Mouse (Mus musculus) limb, embryonic 12.5 days (tissue): ENCODE measurements around the gene Sv2c. TPM values are rescaled to one million over a fixed set of nuclear protein-coding genes. Genes with fewer than 3 reads are reported as not detected.

ENCODE experiments used
- ATAC-seq: fragments of 200-750 bp; cut with Nextera tagmentation; 2 replicates; pipeline ENCODE4 v1.8.0; 2017; ENCODE audit warnings: low read depth, moderate TSS enrichment; ENCODE audit not compliant: insufficient number of reproducible peaks, insufficient read depth, low FRiP score, low TSS enrichment
- H3K27ac ChIP-seq: fragments of 300-500 bp; sonication (generic); 2 replicates; pipeline ENCODE4 v1.5.1; 2016; ENCODE audit warnings: mild to moderate bottlenecking, moderate library complexity
- H3K27me3 ChIP-seq: fragments of 300-500 bp; sonication (generic); 2 replicates; pipeline ENCODE4 v1.6.1; 2016; ENCODE audit warnings: mild to moderate bottlenecking, moderate library complexity
- H3K36me3 ChIP-seq: fragments of 300-500 bp; sonication (generic); 2 replicates; pipeline ENCODE4 v1.6.1; 2016; ENCODE audit warnings: mild to moderate bottlenecking, moderate library complexity
- H3K4me1 ChIP-seq: fragments of 300-500 bp; sonication (generic); replicated peaks from 2 replicates; pipeline ENCODE4 v1.6.1; 2016
- H3K4me2 ChIP-seq: fragments of 300-500 bp; sonication (generic); 2 replicates; pipeline ENCODE4 v1.6.1; 2016; ENCODE audit warnings: mild to moderate bottlenecking, moderate library complexity
- H3K4me3 ChIP-seq: fragments of 300-500 bp; sonication (generic); replicated peaks from 2 replicates; pipeline ENCODE4 v1.5.1; 2016; ENCODE audit warnings: mild to moderate bottlenecking
- H3K9ac ChIP-seq: fragments of 300-500 bp; sonication (generic); replicated peaks from 2 replicates; pipeline ENCODE4 v1.6.1; 2016; ENCODE audit warnings: mild to moderate bottlenecking, moderate library complexity
- H3K9me3 ChIP-seq: fragments of 300-500 bp; sonication (generic); 2 replicates; pipeline ENCODE4 v1.6.1; 2016; ENCODE audit warnings: mild to moderate bottlenecking, moderate library complexity
- WGBS: fragments of 180-500 bp; shearing (Covaris S2); methylation state at CpG from one replicate; pipeline ENCODE4 v1.1.7; 2016; 5-methylcytosine and 5-hydroxymethylcytosine counted together
- polyA plus RNA-seq: library from polyadenylated mRNA; unstranded; fragments of >200 nt; fragmentation: Nextera tagmentation; extraction: Ambion mirVana; gene quantifications from 2 replicates; pipeline ENCODE4 v1.2.1, GENCODE M21; 2016

Gene Sv2c
- polyA plus RNA-seq, 1 experiment from 2014 or later, result 1.5 TPM

DNA sequence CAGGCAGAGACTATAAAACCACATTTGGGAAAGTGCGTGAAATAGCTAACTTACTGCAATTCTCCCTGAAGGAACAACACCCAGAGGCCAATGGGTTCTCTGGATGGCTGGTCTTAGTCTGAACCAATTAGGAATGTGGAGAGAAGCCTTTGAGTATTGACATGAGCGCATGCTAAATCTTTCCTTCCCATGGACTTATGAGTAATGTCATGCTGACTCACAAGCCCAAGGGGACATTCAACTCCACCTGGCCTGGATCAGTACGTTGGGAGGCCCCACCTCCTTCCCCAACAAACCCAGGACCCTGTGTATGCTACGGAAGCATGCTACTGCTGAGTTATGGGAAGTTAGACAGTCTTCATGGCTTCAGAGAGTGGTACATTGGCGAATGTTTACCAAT, 177.2 kb downstream of the Sv2c start:
- H3K4me3 ChIP-seq, result no peak overlapping the region
- no peak overlapping the region for H3K4me2 ChIP-seq
- peaks cover 8% of the 10 kb centered on the region for H3K4me1 ChIP-seq
- H3K27ac ChIP-seq, result no peak overlapping the region
- peaks cover 6% of the 10 kb centered on the region; the same call in 1 of the 2 replicates for H3K27me3 ChIP-seq
- 70% methylated on average over 5 of the region's 5 CpGs for WGBS
- no peaks in the 10 kb centered on the region for H3K9me3 ChIP-seq
- no peak overlapping the region for H3K9ac ChIP-seq
- ATAC-seq, result no peak
- H3K36me3 ChIP-seq, result no peaks in the 10 kb centered on the region

DNA sequence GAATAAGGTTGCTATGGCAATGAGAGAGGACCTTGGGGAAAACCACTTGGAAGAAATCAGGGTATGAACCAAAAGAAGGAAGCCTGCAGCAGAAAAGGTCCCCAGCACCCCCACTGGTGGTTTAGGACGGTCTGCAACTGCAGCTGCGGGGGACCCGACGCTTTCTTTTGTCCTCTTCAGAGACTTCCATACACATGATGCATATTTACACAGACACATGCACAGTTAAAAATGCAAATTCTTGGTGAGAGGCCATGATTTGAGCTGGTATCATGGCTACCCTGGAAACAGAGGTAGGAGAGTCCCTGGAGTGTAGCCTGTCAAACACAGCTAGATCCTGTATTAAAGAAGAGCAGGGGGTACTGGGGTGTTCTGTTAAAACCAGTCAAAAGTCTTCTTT, 178.7 kb downstream of the Sv2c start:
- H3K4me2 ChIP-seq, result no peak overlapping the region
- no peaks in the 10 kb centered on the region for H3K27me3 ChIP-seq
- ATAC-seq, result no peak
- no peaks in the 10 kb centered on the region for H3K9me3 ChIP-seq
- H3K4me3 ChIP-seq, result no peak overlapping the region
- no peak overlapping the region for H3K27ac ChIP-seq
- no peak overlapping the region for H3K9ac ChIP-seq
- 81% methylated on average over 4 of the region's 4 CpGs for WGBS
- no peaks in the 10 kb centered on the region for H3K36me3 ChIP-seq
- H3K4me1 ChIP-seq, result no peaks in the 10 kb centered on the region

GRCm38 (mm10) chr13:95952263-95952662, 180.1 kb downstream of the Sv2c start:
- Histone ChIP-seq H3K4me1 (no peaks in the 10 kb centered on the region), H3K4me2 (no peak overlapping the region), H3K27ac (no peak overlapping the region), H3K9ac (no peak overlapping the region), H3K4me3 (no peak overlapping the region), H3K36me3 (no peaks in the 10 kb centered on the region), H3K9me3 (no peaks in the 10 kb centered on the region), H3K27me3 (no peaks in the 10 kb centered on the region)
- ATAC-seq, result no peak
- WGBS, result 88% methylated on average over 4 of the region's 4 CpGs

DNA sequence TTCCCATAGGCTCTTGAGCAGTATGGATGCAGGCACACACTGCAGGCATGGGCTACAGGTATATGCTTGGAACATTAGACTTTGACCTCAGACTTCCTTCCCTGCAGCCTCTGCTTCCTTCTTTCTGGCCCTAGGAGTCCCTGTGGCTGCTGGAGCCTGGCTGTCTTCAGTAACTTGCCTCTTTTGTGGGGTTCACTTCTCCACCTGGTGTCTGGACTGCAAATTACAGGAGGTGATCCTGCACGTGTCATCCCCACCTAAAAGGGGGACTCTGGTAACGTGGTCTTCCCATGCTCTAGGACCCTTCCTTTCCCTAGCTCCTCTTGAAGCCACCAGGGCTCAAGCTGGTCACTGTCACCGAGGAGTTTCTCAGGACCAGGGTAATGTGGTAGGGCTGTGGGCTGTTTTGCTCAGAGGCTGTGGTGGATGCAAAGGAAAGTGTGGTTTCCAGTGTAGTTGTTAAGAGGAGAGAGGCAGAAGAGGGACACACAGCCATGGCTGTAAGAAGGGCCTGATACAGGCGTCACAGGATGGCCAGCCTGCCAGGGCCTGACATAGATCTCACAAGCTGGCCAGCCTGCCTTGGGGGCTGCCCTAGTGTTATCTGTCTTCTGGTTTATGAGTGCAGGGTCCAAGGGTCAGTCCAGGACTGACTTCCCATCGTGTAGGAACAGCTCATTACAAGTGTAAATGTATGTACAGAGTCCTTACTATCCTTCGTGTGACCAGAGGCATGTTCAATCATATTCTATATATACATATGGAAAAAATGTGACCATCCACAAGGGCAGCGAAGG, 181.1 kb downstream of the Sv2c start:
- WGBS, result 67% methylated on average over 7 of the region's 7 CpGs
- H3K4me3 ChIP-seq, result no peak overlapping the region
- H3K27ac ChIP-seq, result no peak overlapping the region
- H3K27me3 ChIP-seq, result no peaks in the 10 kb centered on the region
- no peaks in the 10 kb centered on the region for H3K36me3 ChIP-seq
- no peak overlapping the region for H3K4me2 ChIP-seq
- H3K9ac ChIP-seq, result no peak overlapping the region
- H3K9me3 ChIP-seq, result no peaks in the 10 kb centered on the region
- ATAC-seq, result 0 out of 2 replicates have a peak, but pooled peaks have one; percentile 13
- no peaks in the 10 kb centered on the region for H3K4me1 ChIP-seq

- Histone ChIP-seq H3K27ac (no peak overlapping the region), H3K9me3 (no peaks in the 10 kb centered on the region), H3K9ac (no peak overlapping the region), H3K27me3 (no peaks in the 10 kb centered on the region), H3K4me1 (no peaks in the 10 kb centered on the region), H3K4me3 (no peak overlapping the region), H3K4me2 (no peak overlapping the region), H3K36me3 (no peaks in the 10 kb centered on the region)
- no peak for ATAC-seq
- 78% methylated on average over 11 of the region's 11 CpGs for WGBS
Measured at GRCm38 (mm10) chr13:95950434-95951091, 181.8 kb downstream of the Sv2c start.

- Histone ChIP-seq H3K4me1 (no peaks in the 10 kb centered on the region), H3K27ac (no peak overlapping the region), H3K9ac (no peak overlapping the region), H3K4me2 (no peak overlapping the region), H3K4me3 (no peak overlapping the region), H3K27me3 (no peaks in the 10 kb centered on the region), H3K9me3 (no peaks in the 10 kb centered on the region), H3K36me3 (no peaks in the 10 kb centered on the region)
- 82% methylated on average over 4 of the region's 4 CpGs for WGBS
- ATAC-seq, result no peak
Measured at GRCm38 (mm10) chr13:95949356-95949755, 183.0 kb downstream of the Sv2c start.

- H3K27me3 ChIP-seq, result no peaks in the 10 kb centered on the region
- no peaks in the 10 kb centered on the region for H3K36me3 ChIP-seq
- no peaks in the 10 kb centered on the region for H3K9me3 ChIP-seq
- H3K4me2 ChIP-seq, result no peak overlapping the region
- no peak overlapping the region for H3K27ac ChIP-seq
- H3K4me1 ChIP-seq, result no peaks in the 10 kb centered on the region
- ATAC-seq, result no peak
- H3K4me3 ChIP-seq, result no peak overlapping the region
- 79% methylated on average over 4 of the region's 4 CpGs for WGBS
- H3K9ac ChIP-seq, result no peak overlapping the region
Measured at GRCm38 (mm10) chr13:95948821-95949220, 183.6 kb downstream of the Sv2c start.

GRCm38 (mm10) chr13:95948394-95948793, 184.0 kb downstream of the Sv2c start:
- no peak for ATAC-seq
- H3K9me3 ChIP-seq, result no peaks in the 10 kb centered on the region
- H3K4me2 ChIP-seq, result no peak overlapping the region
- H3K27me3 ChIP-seq, result no peaks in the 10 kb centered on the region
- H3K4me1 ChIP-seq, result no peaks in the 10 kb centered on the region
- no peak overlapping the region for H3K4me3 ChIP-seq
- no peaks in the 10 kb centered on the region for H3K36me3 ChIP-seq
- 91% methylated on average over 4 of the region's 4 CpGs for WGBS
- no peak overlapping the region for H3K27ac ChIP-seq
- no peak overlapping the region for H3K9ac ChIP-seq

- H3K4me3 ChIP-seq, result no peak overlapping the region
Measured at GRCm38 (mm10) chr13:95945937-95946507, 186.4 kb downstream of the Sv2c start.

GRCm38 (mm10) chr13:95944621-95945020, 187.8 kb downstream of the Sv2c start:
- no peak overlapping the region for H3K4me3 ChIP-seq
- H3K27me3 ChIP-seq, result no peaks in the 10 kb centered on the region
- H3K27ac ChIP-seq, result no peak overlapping the region
- WGBS, result 90% methylated on average over 6 of the region's 6 CpGs
- no peaks in the 10 kb centered on the region for H3K4me1 ChIP-seq
- no peaks in the 10 kb centered on the region for H3K36me3 ChIP-seq
- H3K4me2 ChIP-seq, result no peak overlapping the region
- no peak overlapping the region for H3K9ac ChIP-seq
- H3K9me3 ChIP-seq, result no peaks in the 10 kb centered on the region
- ATAC-seq, result no peak

More at GRCm38 (mm10) chr13:95945937-95946507, 186.4 kb downstream of the Sv2c start:
- no peaks in the 10 kb centered on the region for H3K4me1 ChIP-seq
- no peaks in the 10 kb centered on the region for H3K9me3 ChIP-seq
- no peaks in the 10 kb centered on the region for H3K27me3 ChIP-seq
- WGBS, result 63% methylated on average over 5 of the region's 5 CpGs
- ATAC-seq, result no peak
- no peak overlapping the region for H3K4me2 ChIP-seq
- H3K36me3 ChIP-seq, result no peaks in the 10 kb centered on the region
- H3K9ac ChIP-seq, result no peak overlapping the region
- H3K27ac ChIP-seq, result no peak overlapping the region

- H3K4me2 ChIP-seq, result no peak overlapping the region
- H3K36me3 ChIP-seq, result no peaks in the 10 kb centered on the region
- no peak overlapping the region for H3K27ac ChIP-seq
- no peaks in the 10 kb centered on the region for H3K9me3 ChIP-seq
- no peak overlapping the region for H3K9ac ChIP-seq
- 82% methylated on average over 3 of the region's 3 CpGs for WGBS
- H3K4me1 ChIP-seq, result no peaks in the 10 kb centered on the region
- no peak for ATAC-seq
- H3K27me3 ChIP-seq, result no peaks in the 10 kb centered on the region
- H3K4me3 ChIP-seq, result no peak overlapping the region
Measured at GRCm38 (mm10) chr13:95943919-95944318, 188.5 kb downstream of the Sv2c start.
